Mouse (Mus musculus): Measurements from ENCODE around the gene Lrrc4c.

The Lrrc4c gene

GRCm38 (mm10) chr2:96850839-96851396 is 532.9 kb downstream of the Lrrc4c start:
- DNase-seq (ENCODE audit: low spot score in 2 of 2): no peak

GRCm38 (mm10) chr2:96853797-96854196 is 535.8 kb downstream of the Lrrc4c start:
- no peak for DNase-seq (ENCODE audit: low spot score in 2 of 2)

- no peak for DNase-seq (ENCODE audit: low spot score in 2 of 2)
Observed at GRCm38 (mm10) chr2:96876062-96876461, 558.1 kb downstream of the Lrrc4c start.

GRCm38 (mm10) chr2:96949531-96949930 is 631.6 kb downstream of the Lrrc4c start:
- DNase-seq (ENCODE audit: low spot score in 2 of 2): no peak

- no peak for DNase-seq (ENCODE audit: low spot score in 2 of 2)
Observed at GRCm38 (mm10) chr2:96999521-96999920, 681.6 kb downstream of the Lrrc4c start.

- no peak for DNase-seq (ENCODE audit: low spot score in 2 of 2)
Observed at GRCm38 (mm10) chr2:97018319-97018718, 700.4 kb downstream of the Lrrc4c start.

- no peak for DNase-seq (ENCODE audit: low spot score in 2 of 2)
Observed at GRCm38 (mm10) chr2:97026991-97027390, 709.0 kb downstream of the Lrrc4c start.

GRCm38 (mm10) chr2:97027585-97027984 is 709.6 kb downstream of the Lrrc4c start:
- no peak for DNase-seq (ENCODE audit: low spot score in 2 of 2)

GRCm38 (mm10) chr2:97036401-97036800 is 718.4 kb downstream of the Lrrc4c start:
- no peak for DNase-seq (ENCODE audit: low spot score in 2 of 2)

- DNase-seq (ENCODE audit: low spot score in 2 of 2): no peak
Observed at GRCm38 (mm10) chr2:97037024-97037814, 719.2 kb downstream of the Lrrc4c start.

- DNase-seq (ENCODE audit: low spot score in 2 of 2): no peak
Observed at GRCm38 (mm10) chr2:97044016-97044415, 726.0 kb downstream of the Lrrc4c start.

- no peak for DNase-seq (ENCODE audit: low spot score in 2 of 2)
Observed at GRCm38 (mm10) chr2:97045628-97046027, 727.7 kb downstream of the Lrrc4c start.

GRCm38 (mm10) chr2:97080156-97080555 is 762.2 kb downstream of the Lrrc4c start:
- DNase-seq (ENCODE audit: low spot score in 2 of 2): no peak

GRCm38 (mm10) chr2:97097965-97098364 is 780.0 kb downstream of the Lrrc4c start:
- no peak for DNase-seq (ENCODE audit: low spot score in 2 of 2)

- DNase-seq (ENCODE audit: low spot score in 2 of 2): no peak
Observed at GRCm38 (mm10) chr2:97103398-97104162, 785.6 kb downstream of the Lrrc4c start.

- DNase-seq (ENCODE audit: low spot score in 2 of 2): no peak
Observed at GRCm38 (mm10) chr2:97124246-97124645, 806.3 kb downstream of the Lrrc4c start.

- no peak for DNase-seq (ENCODE audit: low spot score in 2 of 2)
Observed at GRCm38 (mm10) chr2:97138454-97138853, 820.5 kb downstream of the Lrrc4c start.

- DNase-seq (ENCODE audit: low spot score in 2 of 2): no peak
Observed at GRCm38 (mm10) chr2:97151626-97152194, 833.7 kb downstream of the Lrrc4c start.

GRCm38 (mm10) chr2:97165745-97166144 is 847.8 kb downstream of the Lrrc4c start:
- no peak for DNase-seq (ENCODE audit: low spot score in 2 of 2)

- DNase-seq (ENCODE audit: low spot score in 2 of 2): no peak
Observed at GRCm38 (mm10) chr2:97178399-97178798, 860.4 kb downstream of the Lrrc4c start.

- DNase-seq (ENCODE audit: low spot score in 2 of 2): no peak
Observed at GRCm38 (mm10) chr2:97196968-97197606, 879.1 kb downstream of the Lrrc4c start.

- DNase-seq (ENCODE audit: low spot score in 2 of 2): peak; percentile 61 to 76
Observed at GRCm38 (mm10) chr2:97232966-97233365, 915.0 kb downstream of the Lrrc4c start.
